Mouse (Mus musculus): Measurements from ENCODE around the gene Auh.

GRCm38 (mm10) chr13:52828946-52829523 is 100.4 kb downstream of the Auh start:
- TF ChIP-seq CTCF (IDR thresholded peaks at IDR 0.05; ENCODE audit: low read depth, low read length) (no peak), POLR2A (IDR thresholded peaks at IDR 0.05; ENCODE audit: extremely low read depth, insufficient read depth, low read length) (no peak)

All from liver, adult 2 months (tissue).